Mouse (Mus musculus) embryonic fibroblast, embryonic 13.5 days (primary cell): ENCODE data around the gene Fancg.

Source experiments
- CTCF ChIP-seq: IDR thresholded peaks from 2 replicates; pipeline ENCODE4 v1.5.1; 2011; ENCODE audit warnings: mild to moderate bottlenecking, control low read depth, low read length, moderate library complexity, borderline replicate concordance; ENCODE audit not compliant: insufficient read depth
- POLR2A ChIP-seq: IDR thresholded peaks from 2 replicates; pipeline ENCODE4 v1.6.1; 2011; ENCODE audit warnings: low read depth, mild to moderate bottlenecking, control low read depth, low read length, moderate library complexity

DNA sequence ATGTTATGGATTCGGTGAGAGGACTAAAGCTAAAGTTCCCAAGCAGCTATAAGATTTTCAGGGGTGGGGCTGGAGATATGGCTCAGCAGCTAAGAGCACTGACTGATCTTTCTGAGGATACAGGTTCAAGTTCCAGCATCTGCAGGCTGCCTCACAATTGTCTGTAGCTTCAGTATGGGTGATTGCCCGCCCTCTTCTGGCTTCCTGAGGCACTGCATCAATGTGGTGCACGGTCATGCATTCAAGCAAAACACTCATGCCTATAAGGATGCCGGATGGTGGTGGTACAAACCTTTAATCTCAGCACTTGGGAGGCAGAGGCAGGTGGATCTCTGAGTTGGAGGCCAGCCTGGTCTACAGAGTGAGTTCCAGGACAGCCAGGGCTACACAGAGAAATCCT, 48.7 kb downstream of the Fancg start:
- peak; percentile 69; the same call in 1 of the 2 replicates for TF ChIP-seq CTCF
- no peak for TF ChIP-seq POLR2A
